Mouse (Mus musculus) layer of hippocampus, postnatal 14 days (tissue): ENCODE data around the gene Sall2. TPM values are rescaled to one million over a fixed set of nuclear protein-coding genes. Genes with fewer than 3 reads are reported as not detected.
A peak's percentile ranks its signal among the peaks of the same experiment; 100 is the strongest.
"Not testable (repeated sequence)": the region's sequence is repeated elsewhere in the genome, so short reads cannot be mapped to it uniquely, and the experiment has no call there.

Source experiments
- DNase-seq, 2 experiments: peaks; one replicate each; pipeline ENCODE4 v3.0.0; 2021 to 2022; ENCODE audit warnings: low spot score in 2 of 2, mixed read lengths in 1 of 2
- long read RNA-seq, 2 experiments: library from polyadenylated mRNA; stranded (forward); transcript quantifications; one replicate each; pipeline ENCODE4 v2.0.0; 2021
- total RNA-seq, 2 experiments: library from RNA; stranded (reverse); gene quantifications; 2 replicates each; pipeline ENCODE4 v1.2.3; 2021

The Sall2 gene
- total RNA-seq, result 10 to 100 TPM; 40.8 to 43.0 TPM
- long read RNA-seq, experiment 1, partial matches to known transcripts, result 0 of 22 reads
- long read RNA-seq, experiment 1, other reads (novel, unspliced or antisense), result 22 of 22 reads
- long read RNA-seq, experiment 2, full-length matches to known transcripts, result 3 of 41 reads
- long read RNA-seq, experiment 2, partial matches to known transcripts, result 0 of 41 reads
- long read RNA-seq, experiment 2, other reads (novel, unspliced or antisense), result 38 of 41 reads

GRCm38 (mm10) chr14:52327910-52328812 lies at the start of gene Sall2:
Sall2 (minus strand) TSS chr14:52328762.
- no peak for DNase-seq

DNA sequence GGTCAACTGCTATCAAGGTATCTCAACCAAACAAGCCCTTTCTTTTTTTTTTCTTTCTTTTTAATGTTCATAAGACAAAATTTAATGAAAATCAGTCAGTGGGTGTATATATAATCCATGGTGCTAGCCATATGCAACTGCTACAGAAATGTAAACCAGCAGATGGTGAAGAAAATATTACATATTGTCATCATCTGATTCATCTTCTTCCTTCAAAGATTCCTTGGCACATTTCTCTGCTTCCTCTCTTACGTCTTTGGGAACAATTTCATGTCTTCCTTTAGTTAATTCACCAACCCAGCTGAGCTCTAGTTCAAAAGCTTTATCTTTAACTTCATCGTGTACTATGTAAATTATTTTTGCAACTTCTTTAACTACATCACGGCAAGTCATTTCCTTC lies 40.2 kb upstream of the Sall2 start:
- peak in 1 of 2 experiments; percentile 20 for DNase-seq

DNA sequence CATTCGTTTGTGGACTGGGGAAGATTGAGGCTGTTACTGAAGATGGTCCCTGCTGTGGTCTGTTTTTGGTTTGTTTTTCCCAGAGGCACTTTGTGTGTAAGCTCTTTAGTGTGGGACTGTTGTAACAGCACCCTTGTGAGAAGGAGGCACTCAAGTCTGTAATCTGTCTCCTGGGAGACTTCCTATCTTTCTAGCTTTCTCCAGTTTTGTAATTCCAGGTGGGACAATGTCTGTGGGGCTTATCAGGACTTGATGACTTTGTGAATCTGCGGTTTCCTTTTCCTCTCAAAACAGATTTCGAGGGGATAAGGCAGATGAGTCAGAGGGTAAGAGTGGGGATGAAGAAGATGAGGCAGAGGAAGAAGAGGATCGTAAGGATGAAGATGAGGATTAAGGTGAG lies 27.7 kb upstream of the Sall2 start, which contains the start of gene Olfr1513:
Gene Olfr1513 (minus strand): TSS at position 101 of the 400 bp plus-strand sequence.
- no peak for DNase-seq

GRCm38 (mm10) chr14:52339512-52339852 lies 10.9 kb upstream of the Sall2 start:
- DNase-seq, result peak in 1 of 2 experiments; percentile 11

- DNase-seq, result peak; percentile 60 to 89
Observed at GRCm38 (mm10) chr14:52338751-52339511, 10.4 kb upstream of the Sall2 start.

GRCm38 (mm10) chr14:52332171-52332570 lies 3.6 kb upstream of the Sall2 start:
- no peak for DNase-seq

DNA sequence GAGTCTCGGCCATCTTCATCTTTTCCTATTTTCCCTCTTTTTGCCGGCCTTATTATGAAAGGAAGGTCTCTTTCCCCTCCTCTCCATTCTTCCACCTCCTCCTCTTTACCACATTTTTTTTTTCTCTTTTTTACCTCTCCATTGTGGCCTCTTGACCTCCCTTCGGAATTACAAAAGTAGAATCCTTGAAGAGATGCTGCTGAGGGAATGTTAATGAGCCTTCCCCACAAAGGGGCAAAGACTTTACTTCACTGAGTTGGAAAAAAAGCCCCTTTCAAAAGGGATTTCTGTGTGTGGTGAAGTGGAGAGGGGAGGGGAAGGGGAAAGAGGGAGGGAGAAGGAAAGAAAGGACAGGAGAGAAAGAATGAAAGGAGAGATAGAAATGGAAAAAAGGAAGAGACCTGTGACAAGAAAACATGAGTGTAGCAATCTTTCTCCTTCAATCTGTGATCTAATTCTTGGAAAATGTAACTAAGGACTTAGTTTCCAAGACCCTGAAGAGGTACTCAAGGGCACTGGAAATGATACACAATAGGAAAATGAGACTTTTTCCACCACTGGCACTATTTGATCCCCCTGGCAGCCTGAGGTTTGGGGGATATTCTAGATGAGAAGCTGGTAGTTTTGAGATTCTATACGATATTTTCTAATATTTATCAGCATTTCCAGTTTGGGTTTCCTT lies 2.6 kb upstream of the Sall2 start:
- DNase-seq, result no peak

DNA sequence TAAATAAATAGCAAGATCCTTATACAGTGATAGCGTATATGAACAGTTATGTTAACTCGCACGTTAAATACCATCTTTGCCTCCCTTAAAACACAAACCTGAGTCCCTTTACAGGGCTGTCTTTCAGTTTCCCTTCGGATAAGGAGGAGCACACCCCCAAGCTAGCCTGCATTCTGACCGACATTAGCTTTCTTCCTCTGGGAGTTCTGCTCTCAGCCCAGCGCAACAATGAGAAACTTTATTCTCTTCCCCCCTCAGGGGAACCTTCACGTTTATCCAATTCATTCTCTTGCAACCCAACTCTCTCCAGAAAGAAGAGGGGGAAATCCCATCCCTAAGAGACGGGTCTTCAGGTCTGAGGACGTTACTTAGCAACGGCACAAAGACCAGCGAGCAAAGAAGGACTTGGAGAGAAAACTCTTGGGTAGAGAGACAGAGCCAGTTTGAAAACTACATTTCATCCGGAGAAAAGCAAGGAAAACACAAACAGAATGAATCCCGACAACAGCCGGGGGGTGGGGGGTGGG lies 1.1 kb downstream of the Sall2 start:
- DNase-seq, result no peak

GRCm38 (mm10) chr14:52325890-52326289 lies 2.7 kb downstream of the Sall2 start:
- DNase-seq, result no peak

GRCm38 (mm10) chr14:52319361-52319760 lies 9.2 kb downstream of the Sall2 start:
- no peak for DNase-seq

- no peak for DNase-seq
Observed at GRCm38 (mm10) chr14:52316441-52317225, 11.9 kb downstream of the Sall2 start.

DNA sequence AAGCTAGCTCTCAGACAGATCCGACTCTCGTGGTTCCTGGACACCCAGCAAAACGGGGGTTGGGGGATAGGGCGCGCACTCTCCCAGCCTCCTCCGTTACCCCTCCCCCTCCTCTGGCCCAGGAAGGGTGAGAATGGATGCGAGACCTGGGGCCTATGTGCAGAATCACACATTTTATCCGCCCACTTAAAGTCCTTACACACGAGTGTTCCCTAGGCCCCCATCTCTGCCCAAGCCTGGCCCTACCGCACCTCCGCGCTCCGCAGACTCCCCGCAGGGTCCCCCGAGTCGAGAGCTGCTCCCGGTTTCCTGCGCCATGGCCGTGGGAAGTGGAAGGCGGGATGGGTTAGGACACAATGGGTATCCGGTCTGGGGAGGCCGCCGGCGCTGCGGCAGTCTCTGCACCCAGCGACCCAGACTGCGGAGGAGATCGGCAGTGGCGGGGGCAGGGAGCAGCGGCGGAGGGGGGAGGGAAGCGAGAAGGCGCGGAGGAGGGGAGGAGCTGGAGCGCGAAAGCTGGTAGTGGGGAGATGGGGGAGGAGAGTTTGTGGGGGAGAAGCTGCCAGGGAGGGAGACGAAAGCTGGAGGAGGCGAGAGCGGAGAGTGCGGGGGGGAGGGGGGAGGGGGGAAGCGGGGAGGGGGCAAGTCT lies 12.6 kb downstream of the Sall2 start:
- DNase-seq, result peak; percentile 73 to 79

DNA sequence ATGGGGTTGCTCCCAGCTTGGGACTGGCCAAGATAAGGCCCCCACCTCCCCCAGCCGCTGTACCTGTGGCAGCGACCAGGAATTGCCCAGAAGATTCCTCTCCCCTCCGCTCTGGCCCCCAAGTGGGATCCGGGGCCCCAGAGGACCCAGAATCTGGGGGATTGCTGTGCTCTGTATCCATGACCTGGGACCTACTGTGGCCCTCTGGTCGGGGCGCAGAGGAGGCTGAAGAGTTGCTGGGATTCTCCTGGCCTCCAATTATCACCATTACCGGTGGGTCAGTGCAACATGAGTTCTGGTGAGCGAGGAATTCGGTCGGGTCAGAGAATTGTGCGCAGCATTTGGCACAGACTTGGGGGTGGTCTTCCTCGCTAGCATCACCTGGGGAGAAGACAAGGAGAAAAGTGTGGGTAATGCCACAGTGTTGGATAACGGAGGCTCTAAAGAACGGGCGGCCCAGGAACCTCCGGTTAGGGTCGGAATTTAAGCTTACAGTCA lies 13.2 kb downstream of the Sall2 start:
- DNase-seq, result no peak

DNA sequence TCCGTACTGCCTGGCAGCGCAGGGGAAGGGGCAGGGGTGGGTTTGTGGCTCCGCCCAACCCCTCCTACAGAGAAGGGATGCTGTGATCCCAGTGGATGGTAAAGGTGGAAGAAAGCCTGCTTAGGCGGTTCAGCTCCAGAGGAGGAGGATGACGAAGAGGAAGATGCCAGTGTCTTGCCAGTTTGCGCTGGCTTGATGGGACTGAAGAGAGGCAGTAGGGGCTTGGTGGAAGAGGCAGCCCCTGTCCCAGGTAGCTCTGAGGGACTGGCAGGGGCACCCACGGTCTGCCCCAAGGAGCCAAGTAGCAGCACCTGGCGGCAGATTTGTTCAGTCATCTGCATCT lies 13.8 kb downstream of the Sall2 start:
- DNase-seq, result no peak

DNA sequence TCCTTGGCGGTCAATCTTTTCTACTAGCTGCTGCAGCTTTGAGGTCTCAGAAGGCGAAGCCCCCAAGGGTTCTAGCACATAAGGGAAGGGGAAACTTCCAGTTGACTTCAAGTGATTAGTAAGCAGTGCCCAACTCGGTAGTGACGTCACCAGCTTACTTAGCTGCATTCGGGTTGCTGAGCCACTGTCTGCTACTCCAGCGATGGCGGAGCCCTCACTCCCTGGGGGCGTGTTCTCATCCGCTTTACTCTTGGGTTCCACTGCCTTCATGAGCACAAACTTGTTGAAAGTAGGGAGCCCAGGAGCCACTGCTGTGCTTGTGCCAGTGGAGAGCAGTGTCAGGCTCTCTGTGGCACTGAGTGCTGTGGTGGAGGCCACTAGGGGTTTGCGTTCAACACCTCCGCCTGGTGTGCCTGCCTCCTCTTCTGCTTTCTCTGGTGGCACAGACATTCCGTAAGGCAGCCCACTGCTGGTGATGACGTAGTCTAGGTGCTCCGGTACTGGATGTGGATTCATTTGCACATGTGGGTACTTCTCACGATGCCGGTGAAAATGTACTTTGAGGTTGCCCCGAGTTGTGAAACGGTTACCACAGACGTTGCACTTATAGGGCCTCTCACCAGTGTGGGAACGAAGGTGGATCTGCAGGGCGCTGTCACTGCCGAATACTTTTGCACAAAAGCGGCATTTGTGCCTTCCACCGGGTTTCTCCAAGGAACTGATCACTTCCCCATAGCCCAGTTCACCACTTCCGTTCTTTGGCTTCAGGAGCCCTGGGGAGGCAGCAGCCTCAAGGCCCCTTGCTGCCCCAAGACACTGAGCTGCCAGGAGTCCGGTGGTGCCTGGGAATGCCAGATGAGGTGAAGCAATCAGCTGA lies 14.4 kb downstream of the Sall2 start:
- DNase-seq, result no peak

GRCm38 (mm10) chr14:52310906-52311305 lies 17.7 kb downstream of the Sall2 start:
- DNase-seq, result peak in 1 of 2 experiments; percentile 45

- DNase-seq, result not testable (repeated sequence)
Observed at GRCm38 (mm10) chr14:52310343-52310742, 18.2 kb downstream of the Sall2 start.

GRCm38 (mm10) chr14:52306100-52306499 lies 22.5 kb downstream of the Sall2 start:
- no peak for DNase-seq
